In the genomic region with DNA sequence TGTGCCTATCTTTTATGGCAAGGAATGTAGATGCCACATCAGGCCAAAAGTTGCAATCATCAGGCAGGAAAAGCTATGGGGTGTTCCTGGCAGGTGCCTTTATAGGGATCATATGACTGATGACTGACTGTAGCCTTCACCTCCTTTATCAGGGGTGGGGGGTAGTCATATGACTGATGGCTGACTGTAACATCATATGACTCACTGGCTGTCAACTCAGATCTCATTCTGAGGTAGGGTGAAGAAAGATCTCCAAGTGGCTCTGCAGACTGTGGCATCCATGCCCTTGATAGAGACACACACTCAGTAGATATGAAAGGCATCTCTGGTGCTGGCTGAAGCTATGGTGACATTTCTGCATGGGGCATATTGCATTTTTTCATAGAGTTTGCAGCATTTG, we compare ENCODE assay signal across 23 mouse cellular contexts.
"Had no signal": no experiment of that assay in that cellular context is flagged by ENCODE, and none has a peak within 500 bp of the region (broad histone marks: within the 10 kb centered on the region; RNA-seq: fewer than 3 reads in every experiment).

No protein-coding gene starts in this region.

- H3K4me2 ChIP-seq: limb, embryonic 13.5 days; liver, embryonic 12.5 days; liver, embryonic 15.5 days; lung, embryonic 15.5 days; midbrain, embryonic 13.5 days; neural tube, embryonic 13.5 days; stomach, embryonic 15.5 days had no signal

- H3K9ac ChIP-seq: limb, embryonic 13.5 days; liver, embryonic 12.5 days; liver, embryonic 15.5 days; lung, embryonic 15.5 days; midbrain, embryonic 13.5 days; neural tube, embryonic 13.5 days; stomach, embryonic 15.5 days had no signal

- H3K9me3 ChIP-seq: limb, embryonic 10.5 days; limb, embryonic 13.5 days; liver, embryonic 12.5 days; liver, embryonic 15.5 days; lung, embryonic 15.5 days; midbrain, embryonic 10.5 days; midbrain, embryonic 13.5 days; neural tube, embryonic 13.5 days; stomach, embryonic 15.5 days had no signal

- DNase-seq: kidney, postnatal 25 days; layer of hippocampus, adult 9-11 months; liver; lung, adult 18-20 months; lung, postnatal 10 days; lung, postnatal 36 days; retina, postnatal 1 day; right cerebral cortex, postnatal 25 days; spleen, adult 18-20 months; thymus, postnatal 25 days had no signal

- ATAC-seq: liver, embryonic 12.5 days; midbrain, embryonic 13.5 days; midbrain, embryonic 16.5 days had no signal

- H3K4me1 ChIP-seq: limb, embryonic 10.5 days; limb, embryonic 13.5 days; liver, embryonic 12.5 days; liver, embryonic 15.5 days; lung, embryonic 15.5 days; megakaryocyte, embryonic 14.5 days; midbrain, embryonic 10.5 days; midbrain, embryonic 13.5 days; neural tube, embryonic 13.5 days; stomach, embryonic 15.5 days had no signal

- H3K27me3 ChIP-seq: limb, embryonic 13.5 days; liver, embryonic 12.5 days; liver, embryonic 15.5 days; lung, embryonic 15.5 days; megakaryocyte, embryonic 14.5 days; midbrain, embryonic 13.5 days; neural tube, embryonic 13.5 days; stomach, embryonic 15.5 days had no signal

- H3K4me3 ChIP-seq: layer of hippocampus, adult 2 months; limb, embryonic 10.5 days; limb, embryonic 13.5 days; liver, embryonic 12.5 days; liver, embryonic 15.5 days; lung, embryonic 15.5 days; megakaryocyte, embryonic 14.5 days; midbrain, embryonic 10.5 days; midbrain, embryonic 13.5 days; myocyte; neural tube, embryonic 13.5 days; stomach, embryonic 15.5 days had no signal

- H3K27ac ChIP-seq: layer of hippocampus, adult 2 months; limb, embryonic 10.5 days; limb, embryonic 13.5 days; liver, embryonic 12.5 days; liver, embryonic 15.5 days; lung, embryonic 15.5 days; midbrain, embryonic 10.5 days; midbrain, embryonic 13.5 days; neural tube, embryonic 13.5 days; stomach, embryonic 15.5 days had no signal

- H3K36me3 ChIP-seq: limb, embryonic 10.5 days; limb, embryonic 13.5 days; liver, embryonic 12.5 days; liver, embryonic 15.5 days; lung, embryonic 15.5 days; midbrain, embryonic 10.5 days; midbrain, embryonic 13.5 days; neural tube, embryonic 13.5 days; stomach, embryonic 15.5 days had no signal
